Mouse (Mus musculus): ENCODE measurements around the gene Gtf2h2.
"Not testable (repeated sequence)": the region's sequence is repeated elsewhere in the genome, so short reads cannot be mapped to it uniquely, and the experiment has no call there.

Gtf2h2 gene

DNA sequence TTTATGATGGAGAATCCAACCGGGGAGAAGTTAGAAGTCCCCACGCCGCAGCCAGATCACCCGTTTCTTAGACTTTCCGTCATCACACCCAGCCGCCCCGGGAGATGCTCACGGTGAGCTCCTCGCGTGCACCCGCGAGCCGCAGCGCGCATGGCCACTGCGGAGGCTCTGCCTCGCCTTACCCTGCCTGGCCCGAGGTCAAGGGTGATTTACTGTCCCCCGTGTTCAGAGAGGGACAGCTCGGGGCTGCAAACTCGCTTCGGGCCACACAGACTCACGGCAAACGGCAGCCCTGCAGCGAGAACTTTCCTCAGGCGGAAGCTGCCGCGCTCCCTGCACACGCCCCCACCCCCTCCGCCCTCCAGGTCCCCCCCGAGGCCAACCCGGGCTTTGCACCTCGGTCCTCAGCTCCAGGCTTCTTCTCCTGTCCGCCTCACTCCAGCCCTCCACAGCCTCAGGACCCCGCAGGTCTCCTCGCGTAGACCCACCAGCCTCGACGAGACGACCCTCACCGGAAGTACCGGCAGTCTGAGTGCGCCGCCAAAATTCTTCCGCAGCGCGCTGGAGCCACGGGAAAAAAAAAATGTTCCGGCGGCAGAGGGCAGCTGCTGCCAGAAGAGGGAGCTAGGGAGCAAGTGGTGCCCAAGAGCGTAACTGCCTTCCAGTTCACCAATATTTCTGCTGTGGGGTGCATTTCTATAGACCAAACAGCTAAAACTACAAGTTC, at the start of gene Gtf2h2:
Gene Gtf2h2 (minus strand): TSS at position 519 of the 727 bp plus-strand sequence.
- peak; percentile 74 for DNase-seq

DNA sequence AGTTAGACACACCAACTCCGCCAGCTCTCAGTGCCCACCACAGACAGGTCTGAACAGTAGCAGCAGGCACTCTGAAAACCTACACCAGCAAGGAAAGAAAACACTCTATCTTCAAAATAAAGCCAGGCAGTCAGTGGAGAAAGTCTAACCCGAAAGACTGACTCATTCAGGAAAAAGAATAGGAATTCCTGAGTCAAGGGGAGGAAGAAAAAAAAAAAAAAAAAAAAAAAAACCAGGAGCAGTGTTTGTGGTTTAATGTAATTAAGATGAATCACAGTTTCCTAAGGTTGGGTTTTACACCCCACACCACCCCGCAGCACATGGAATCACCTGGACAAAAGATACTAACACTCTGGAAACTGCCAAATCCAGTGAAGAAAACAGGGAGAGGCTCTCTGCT, 43.8 kb upstream of the Gtf2h2 start:
- DNase-seq, result no peak

DNA sequence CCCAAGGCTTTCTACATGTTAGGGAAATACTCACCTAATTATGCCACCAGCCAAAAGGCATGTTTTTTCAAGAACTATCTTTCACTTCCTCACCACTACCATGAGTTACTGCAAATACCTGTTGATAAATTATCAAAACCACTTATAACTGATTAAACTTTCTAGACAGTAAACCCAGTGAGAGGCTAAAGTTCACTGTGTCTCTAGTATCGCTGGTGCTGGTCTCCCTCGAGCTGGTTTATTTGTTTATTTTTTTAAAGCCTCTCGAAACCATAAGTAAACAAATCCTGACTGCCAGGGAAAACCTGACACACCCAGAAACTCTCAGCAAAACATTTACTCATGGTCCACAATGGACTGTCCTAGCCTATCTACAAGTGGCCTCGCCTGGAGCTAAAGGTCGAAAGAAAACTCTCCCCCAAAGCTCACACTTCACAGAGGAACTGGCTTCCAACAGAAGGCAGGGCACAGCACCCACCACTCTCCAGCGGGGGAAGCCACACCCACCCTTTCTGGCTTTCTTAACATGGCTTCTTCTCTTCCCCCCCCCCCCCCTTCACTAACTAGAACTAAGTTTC, 40.5 kb upstream of the Gtf2h2 start:
- no peak for DNase-seq

DNA sequence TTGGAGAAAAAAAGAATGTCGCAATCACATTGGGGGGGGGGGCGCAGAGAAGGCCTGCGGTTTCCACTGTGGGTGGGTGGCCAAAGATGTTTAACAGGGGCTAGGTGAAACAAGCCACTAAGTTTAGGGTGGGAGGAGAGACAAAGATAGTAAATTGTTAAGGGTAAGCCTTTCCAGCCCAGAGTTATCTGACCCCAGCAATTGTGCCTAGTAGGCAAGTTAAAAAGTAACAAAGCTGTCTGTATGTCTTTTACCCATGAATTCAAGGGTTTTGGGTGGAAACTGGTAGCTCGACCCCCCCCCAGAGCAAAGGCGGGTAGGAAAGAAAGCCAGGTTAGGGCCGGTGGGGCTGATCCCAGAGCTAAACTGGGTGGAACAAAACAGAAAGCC, 34.3 kb upstream of the Gtf2h2 start:
- DNase-seq, result no peak

DNA sequence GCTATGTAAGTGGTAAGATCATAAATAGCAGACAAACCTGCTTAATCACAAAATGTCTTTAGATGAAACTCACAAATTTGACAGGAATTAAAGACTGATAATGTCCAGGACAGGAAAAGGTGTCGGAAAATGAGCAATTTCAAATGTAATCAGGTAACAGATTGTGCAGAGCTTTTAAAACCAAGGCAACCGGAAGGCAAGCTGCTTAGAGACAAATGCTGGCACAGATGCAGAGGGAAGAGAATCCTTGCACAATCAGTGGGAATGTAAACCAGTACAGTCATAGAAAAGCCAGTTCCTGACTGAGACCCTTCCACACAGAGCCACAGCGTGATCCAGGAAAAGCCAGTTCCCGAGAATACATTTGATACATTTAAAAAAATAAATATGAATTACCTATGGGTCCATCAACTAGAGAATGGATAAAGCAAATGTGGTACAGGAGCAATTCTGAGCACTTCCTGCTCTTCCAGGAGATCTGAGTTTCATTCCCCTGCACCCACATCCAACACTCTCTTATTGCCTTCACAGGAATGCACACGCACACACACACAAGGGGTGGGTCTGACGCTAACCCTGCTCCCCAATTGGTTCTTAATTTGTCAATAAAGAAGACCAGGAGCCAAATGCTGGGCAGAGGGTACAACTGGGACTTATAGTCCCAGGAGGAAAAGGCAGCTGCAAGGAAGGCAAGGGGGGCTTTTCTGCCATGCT, 33.7 kb upstream of the Gtf2h2 start:
- DNase-seq, result no peak

DNA sequence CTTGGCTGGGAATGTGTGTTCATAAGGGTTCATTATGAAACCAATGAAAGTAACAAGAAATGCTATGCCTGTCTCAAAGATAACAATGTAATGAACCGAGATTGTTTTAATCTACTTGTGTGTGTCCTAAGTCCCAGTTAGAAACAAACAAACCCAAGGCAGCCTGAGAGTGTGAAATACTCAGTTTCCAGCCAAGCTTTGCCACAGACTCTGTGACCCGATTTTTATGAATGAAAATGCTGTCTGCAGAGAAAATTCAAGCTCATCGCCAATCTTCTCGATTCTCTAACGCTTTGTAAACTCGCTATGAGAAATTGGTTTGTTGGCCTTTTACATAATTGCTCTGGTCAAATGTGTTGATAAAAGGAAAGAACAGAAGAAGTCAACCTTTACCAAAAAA, 32.5 kb upstream of the Gtf2h2 start:
- DNase-seq, result no peak

DNA sequence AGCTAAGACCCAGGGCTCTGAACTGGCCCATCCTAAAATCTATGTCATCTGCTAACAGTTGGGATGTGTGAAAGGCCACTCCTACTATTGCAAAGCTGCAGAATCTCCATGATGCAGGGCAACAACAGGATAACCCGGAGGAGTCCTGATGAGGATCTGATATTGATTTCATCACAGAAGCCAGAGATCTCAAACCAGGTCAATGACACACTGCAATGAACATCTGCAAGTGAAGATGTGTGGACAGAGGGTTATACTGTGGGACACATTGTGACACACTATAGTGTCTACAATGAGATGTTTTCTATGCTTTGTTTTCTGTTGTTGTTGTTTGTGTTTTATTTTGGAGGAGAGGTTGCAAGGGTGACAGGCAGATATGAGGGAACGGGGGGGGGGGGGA, 31.3 kb upstream of the Gtf2h2 start:
- no peak for DNase-seq

DNA sequence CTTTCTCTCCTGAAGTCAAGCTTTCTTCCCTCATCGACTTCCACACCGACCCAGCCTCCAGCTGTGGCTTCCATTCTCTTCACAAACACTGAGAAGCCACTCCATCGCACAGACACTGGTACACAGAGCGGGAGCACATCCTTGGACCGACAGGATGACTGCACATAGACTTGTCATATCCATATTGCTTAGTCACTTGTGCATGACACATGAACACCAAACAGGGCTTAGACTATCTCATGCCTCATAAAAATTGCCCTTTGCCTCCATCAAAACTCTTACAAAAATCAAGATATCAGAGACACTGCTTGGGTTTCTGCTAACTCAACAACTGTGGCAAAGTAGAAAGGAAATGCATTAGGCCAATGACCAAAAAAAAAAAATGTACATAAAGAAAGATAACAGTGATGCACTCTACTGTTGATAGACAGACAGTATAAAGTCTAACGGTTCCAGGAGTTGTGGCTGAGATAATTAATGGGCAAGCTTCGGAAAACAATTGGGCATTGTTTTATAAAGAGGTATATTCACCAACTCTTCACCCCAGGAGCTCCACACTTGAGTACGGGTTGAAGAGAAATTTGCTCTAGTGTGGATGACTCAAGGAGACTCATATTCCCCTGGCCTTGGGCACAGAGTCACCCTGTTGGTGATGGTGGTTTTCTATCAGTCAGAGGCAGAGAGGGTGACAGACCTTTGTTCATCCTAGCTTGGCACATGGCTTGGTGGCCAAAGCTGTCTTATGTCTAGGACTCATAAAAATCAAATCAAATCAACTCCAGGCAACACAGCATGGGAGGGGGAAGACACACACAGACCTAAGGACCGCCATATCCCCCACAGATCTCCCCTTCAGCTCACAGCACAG, 29.6 kb upstream of the Gtf2h2 start:
- no peak for DNase-seq

DNA sequence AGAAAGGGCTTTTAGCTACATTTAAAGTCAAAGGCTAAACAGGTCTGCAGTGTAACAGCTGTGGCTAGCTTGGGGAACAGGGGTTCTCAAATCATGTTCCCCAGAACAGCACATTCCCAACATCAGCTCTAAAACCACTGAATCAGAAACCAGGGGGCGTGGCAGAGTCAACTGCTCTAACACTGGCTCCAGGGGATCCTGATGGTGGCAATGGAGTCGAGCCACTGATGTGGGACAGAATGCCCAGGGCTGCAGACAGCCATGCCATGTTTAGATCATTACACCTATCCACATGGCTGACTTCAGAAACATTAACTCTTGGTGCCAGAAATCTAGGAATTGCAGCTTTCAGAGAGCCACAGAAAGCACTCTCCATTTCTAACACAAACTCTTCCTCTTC, 26.8 kb upstream of the Gtf2h2 start:
- no peak for DNase-seq

DNA sequence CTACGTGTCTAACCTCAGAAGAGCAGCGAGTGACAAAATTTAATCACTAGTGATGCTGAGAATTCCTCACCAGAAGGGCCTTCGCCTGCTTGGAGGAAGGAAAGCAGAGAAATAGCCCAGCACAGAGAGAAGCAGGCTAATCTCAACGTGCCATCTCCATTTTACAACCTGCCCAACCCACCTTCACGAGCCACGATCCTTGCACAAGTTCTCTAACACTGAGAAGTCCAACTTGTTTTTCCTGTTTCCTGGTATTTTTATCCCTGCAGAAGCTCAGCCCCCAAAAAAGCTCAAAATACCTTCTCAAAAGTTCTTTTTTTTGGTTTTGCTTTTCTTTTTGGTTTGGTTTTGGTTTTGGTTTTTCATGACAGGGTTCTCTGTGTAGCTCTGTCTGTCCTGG, 25.8 kb upstream of the Gtf2h2 start:
- DNase-seq, result no peak

DNA sequence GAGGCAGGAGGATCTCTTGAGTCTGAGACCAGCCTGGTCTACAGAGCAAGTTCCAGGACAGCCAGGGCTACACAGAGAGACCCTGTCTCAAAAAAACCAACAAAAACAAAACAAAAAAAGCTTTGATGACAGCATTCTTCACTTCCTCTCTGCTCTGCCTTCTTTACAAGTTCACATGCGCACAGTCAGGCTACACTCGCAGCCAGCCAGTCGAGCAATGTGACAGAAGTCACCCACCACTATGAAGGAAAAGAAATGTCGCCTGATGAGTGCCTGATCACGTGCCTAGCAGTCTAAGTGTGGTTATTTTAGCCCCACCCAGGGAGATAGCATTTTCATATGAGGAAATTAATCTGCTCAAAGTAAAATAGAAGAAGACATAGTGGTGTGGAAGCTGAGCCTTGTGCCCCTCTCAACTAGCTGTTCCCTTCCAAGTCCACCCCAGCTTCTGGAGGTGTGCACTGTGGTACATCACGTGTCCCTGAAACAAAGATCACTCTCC, 25.3 kb upstream of the Gtf2h2 start:
- no peak for DNase-seq

DNA sequence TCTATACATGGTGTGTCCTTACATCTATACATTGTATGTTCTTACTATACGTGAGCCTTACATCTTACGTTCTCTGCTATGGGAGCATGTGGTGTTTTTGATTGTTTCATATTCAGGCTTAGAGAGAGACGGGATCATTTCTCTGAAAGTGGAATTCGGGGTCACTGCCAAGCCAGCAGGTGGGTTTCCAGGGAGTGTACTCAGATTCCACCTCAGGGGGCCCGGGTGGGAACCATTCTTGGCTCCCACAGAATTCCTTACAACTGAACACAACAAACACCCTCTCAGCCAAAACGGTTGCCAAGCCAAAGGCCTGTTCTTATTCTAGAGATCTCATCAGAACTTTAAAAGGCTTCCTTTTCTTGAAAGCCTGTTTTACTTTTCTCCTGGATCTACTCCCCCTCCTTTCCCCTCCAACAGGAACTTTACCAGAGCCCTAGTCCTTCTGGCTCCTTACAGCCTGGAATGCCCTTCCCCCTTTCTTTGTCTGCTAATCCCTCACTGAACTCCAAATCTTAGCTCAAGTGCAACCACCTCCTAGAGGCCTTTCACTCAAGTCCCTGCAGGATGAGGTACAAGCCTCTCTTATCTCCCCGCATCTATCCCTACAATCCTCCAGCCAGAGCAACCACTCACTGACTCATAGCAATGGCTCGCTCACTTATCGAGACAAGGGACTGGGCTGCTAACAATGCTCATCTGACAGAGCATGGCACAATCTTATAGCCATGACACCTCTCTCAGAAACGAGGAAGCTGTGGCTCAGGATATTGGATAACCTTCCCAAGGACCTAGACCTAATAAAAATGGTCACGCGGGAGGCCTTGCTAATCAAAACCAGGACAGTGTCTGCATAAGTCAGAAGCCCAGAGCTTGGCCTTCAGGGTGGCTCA, 24.1 kb upstream of the Gtf2h2 start:
- no peak for DNase-seq

DNA sequence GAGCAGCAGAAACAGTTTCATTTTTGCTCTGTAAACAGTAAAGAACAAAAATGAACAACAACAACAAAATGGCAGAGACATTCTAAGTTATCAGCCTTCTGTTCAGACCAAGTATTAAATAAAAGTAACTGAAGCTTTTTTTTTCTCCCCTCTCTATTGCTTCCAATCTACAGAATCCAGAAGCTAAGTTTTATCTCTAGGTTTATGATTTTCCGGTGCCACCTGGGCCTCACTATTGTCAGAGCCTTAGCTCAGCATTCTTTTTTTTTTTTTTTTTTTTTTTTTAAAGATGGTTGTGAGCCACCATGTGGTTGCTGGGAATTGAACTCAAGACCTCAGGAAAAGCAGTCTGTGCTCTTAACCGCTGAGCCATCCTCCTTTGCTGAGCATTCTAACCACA, 20.4 kb upstream of the Gtf2h2 start:
- DNase-seq, result no peak

DNA sequence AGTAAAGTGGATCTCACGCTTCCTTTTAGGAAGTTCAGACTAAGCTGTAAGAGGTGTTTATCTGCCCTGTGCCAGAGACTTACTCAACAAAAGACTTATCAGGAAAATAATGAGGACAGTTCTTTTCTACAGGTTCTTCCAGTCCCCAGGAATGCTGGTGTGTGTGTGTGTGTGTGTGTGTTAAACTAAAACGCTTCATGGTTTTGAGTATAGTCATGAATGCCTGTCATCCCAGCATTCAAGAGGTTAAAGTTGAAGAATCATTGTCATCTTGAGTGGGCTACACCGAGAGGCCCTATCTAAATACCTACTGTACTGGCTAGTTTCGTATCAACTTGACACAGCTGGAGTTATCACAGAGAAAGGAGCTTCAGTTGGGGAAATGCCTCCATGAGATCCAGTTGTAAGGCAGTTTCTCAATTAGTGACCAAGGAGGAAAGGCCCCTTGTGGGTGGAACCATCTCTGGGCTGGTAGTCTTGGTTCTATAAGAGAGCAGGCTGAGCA, 19.5 kb upstream of the Gtf2h2 start:
- DNase-seq, result no peak

DNA sequence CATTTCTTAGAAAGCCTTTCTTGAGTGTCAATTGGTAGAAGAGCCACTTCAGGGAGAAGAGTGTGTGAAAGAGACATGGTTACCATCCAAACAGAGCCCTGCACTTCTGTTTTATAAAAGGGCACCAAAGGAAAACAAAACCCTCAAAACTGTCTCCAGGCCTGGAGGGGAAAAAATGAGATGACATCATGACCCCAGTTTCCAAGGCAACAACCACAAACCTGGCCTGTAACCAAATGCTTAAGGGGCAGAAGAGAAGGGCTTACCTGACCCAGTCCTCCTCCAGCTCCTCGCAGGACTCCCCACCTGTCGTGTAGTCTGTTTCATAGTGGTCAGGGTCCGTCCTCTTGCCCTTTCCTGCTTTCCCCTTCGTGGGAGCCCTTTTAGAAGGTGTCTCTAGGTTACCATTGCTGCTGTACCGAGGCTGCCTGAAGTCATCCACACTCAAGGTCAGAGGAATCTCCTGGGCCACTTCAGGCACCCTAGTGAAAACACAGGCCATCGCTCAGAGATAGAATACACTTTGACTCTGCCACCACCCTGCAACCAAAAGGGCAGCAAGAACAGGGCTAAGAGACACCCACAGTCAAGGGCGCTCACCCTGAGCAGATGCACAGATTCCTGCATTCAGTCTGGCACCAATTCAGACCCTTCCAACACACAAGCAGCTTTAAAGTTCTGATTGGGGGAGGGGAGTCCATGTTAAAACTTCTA, 18.9 kb upstream of the Gtf2h2 start:
- no peak for DNase-seq

DNA sequence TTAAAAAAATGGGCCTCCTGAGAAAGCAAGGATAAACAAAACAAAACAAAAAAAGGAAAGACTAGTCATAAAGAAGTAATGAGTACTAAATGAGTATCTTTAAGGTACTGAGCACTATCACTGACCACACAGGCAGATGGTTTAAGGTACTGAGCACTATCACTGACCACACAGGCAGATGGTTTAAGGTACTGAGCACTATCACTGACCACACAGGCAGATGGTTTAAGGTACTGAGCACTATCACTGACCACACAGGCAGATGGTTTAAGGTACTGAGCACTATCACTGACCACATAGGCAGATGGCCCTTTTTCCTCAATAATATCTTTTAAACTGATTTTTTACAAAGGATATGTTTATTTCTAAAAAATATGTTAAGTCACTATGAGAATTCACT, 7.2 kb upstream of the Gtf2h2 start:
- not testable (repeated sequence) for DNase-seq

DNA sequence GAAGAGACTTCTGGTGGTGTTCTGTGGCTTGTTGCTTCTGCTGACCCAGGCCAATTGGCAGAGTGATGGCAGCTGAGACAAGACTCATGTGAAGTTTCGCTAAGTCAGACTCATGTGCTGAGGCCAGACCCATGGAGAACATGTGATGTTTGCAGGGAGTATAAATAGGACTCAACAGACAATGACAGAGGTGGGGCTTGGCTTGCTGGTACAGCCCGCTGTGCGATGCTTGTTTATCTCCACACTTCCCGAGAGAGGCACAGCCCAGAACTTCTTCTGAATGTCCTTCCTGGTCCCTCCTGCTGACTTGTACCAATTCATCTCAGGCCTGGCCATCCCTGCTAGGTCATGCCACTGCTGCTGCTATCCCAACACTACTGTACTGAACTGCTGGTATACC, 3.0 kb upstream of the Gtf2h2 start:
- no peak for DNase-seq

DNA sequence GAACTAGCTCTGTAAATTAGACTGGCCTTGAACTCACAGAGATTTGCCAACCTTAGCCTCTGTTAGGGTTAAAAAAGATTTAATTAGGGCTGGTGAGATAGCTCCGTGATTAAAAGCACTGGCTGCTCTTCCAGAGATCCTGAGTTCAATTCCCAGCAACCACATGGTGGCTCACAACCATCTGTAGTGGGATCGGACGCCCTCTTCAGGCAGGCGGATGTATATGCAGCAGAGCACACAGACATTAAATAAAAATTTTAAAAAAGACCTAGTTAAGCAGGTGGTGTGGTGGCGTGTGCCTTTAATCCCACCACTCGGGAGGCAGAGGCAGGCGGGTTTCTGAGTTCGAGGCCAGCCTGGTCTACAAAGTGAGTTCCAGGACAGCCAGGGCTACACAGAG, 2.0 kb upstream of the Gtf2h2 start:
- not testable (repeated sequence) for DNase-seq

DNA sequence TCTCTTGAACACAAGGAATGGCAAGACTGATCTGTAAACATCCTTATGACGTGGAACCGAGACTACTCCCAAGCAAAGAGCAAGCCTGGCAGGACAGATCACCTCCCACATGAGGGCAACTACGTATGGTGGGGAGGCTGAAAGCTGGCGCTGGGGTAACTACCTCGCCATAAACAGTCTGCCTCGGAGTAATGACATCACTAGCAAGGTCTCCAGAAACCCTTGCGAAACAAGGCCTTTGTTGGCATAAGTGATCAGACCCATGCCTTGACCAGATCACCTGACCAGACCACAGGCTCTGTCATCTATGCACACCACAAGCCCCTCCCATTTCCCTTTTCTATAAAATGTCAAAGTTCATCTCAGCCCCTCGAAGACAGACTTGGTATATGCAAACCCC, 934 bp upstream of the Gtf2h2 start:
- DNase-seq, result no peak

DNA sequence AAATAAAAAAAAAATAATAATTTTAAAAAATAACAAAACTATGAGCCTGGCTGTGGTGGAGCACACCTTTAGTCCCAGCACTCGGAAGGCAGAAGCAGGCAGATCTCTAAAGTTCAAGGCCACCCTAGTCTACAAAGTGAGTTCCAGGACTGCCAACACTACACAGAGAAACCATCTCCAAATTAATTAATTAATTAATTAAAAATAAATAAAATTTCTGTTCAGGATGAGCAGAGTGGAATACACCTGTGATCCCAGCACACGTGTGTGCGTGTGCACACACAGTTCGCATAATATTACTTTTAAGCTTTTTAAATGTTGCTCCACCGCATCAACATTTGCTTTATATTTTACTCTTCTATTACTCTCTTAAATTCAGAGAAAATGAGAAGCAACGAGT, 756 bp downstream of the Gtf2h2 start:
- no peak for DNase-seq

DNA sequence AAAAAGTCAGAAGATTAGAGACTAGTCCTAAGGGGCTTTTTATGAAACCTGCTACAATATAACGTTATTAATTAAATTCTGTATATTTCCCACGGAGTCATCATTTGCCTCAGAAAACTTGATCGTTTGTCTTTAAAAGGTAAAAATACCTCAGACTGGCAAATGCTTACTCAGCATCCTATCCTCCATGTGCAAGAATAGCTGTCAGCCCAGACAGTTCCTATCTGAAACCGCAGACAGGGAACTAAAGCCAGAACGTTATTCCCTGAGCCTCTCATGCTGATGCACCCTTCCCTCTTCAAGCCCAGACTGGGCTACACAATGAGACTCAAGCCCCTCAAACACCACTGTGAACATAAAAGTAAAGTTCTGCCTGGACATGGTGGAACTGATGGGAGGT, 2.0 kb downstream of the Gtf2h2 start:
- DNase-seq, result no peak
